11 mouse cellular contexts compared by ENCODE assay signal in the genomic region with DNA sequence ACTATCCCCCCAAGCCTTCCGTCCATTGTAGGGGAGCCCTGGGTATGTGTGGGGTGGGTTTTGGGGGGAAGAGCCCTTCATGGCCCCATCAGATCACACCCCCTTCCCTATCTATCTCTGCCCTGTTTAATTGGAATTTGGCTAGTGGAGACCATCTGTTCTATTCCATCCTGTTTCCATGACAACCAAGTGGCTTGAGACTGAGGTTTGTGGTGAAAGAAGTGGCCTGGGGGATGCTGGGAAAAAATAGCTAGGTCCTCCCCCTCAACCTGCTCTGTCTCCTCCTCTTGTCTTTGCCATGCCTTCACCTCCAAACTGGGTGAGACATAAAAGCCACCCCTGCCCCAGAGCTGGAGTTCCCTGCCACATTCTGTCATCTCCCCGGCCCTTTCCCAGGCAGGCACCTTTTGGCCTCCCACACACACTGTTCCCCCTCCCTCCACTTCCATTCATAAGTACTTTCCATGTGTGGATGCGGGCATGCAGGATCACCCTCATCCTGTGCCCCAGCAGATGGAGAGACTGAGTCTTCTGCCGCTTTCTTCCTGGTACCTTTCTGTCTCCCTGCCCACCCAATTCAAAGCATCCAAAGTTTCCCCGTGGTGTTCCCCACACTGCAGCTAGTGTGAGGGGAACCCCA. TPM values are rescaled to one million over a fixed set of nuclear protein-coding genes. Genes with fewer than 3 reads are reported as not detected.
DNase-seq lines count a peak whose midpoint lies in the region; ATAC-seq lines count a peak whose summit lies in the region.
"Had no signal": no experiment of that assay in that cellular context is flagged by ENCODE, and none has a peak within 500 bp of the region (broad histone marks: within the 10 kb centered on the region; RNA-seq: fewer than 3 reads in every experiment).

No protein-coding gene starts in this region.

- no peak for ATAC-seq in embryonic facial prominence, embryonic 12.5 days (ENCODE audit: insufficient number of reproducible peaks, insufficient read depth, low FRiP score, low TSS enrichment)

- DNase-seq in right cerebral cortex, adult 18-20 months, result peak; percentile 45
- no peak for DNase-seq in right cerebral cortex, postnatal 4 days
- DNase-seq in layer of hippocampus, adult 9-10 months (ENCODE audit: low spot score), result peak; percentile 48
- DNase-seq in splenic B cell, adult 2 months (ENCODE audit: low read depth, low spot score), result peak; percentile 34
- DNase-seq in thymus, postnatal 14 days, result no peak
- DNase-seq in thymus, postnatal 36 days, result no peak
- DNase-seq: cerebellum, adult 18-20 months had no signal

- H3K9me3 ChIP-seq in embryonic facial prominence, embryonic 12.5 days, result no peaks in the 10 kb centered on the region
- H3K9me3 ChIP-seq: stomach, embryonic 15.5 days had no signal

- 68% methylated on average over 5 of the region's 5 CpGs for WGBS in embryonic facial prominence, embryonic 12.5 days

- peaks cover 38% of the 10 kb centered on the region for H3K4me1 ChIP-seq in embryonic facial prominence, embryonic 12.5 days

- no peak overlapping the region for H3K9ac ChIP-seq in embryonic facial prominence, embryonic 12.5 days
- H3K9ac ChIP-seq: stomach, embryonic 15.5 days had no signal

- H3K4me3 ChIP-seq in embryonic facial prominence, embryonic 12.5 days, result no peak overlapping the region
- H3K4me3 ChIP-seq: myocyte; stomach, embryonic 15.5 days had no signal

- H3K27ac ChIP-seq in embryonic facial prominence, embryonic 12.5 days, result 0 out of 2 replicates have a peak overlapping the region, but pooled peaks have one; percentile 2
- H3K27ac ChIP-seq: stomach, embryonic 15.5 days had no signal

- no peaks in the 10 kb centered on the region; the same call in 1 of the 2 replicates for H3K36me3 ChIP-seq in embryonic facial prominence, embryonic 12.5 days
- no peaks in the 10 kb centered on the region for H3K36me3 ChIP-seq in splenic B cell, adult 2 months (ENCODE audit: control insufficient read depth, insufficient read depth, low read length, poor library complexity, severe bottlenecking)
- H3K36me3 ChIP-seq: stomach, embryonic 15.5 days had no signal

- no peaks in the 10 kb centered on the region for H3K27me3 ChIP-seq in embryonic facial prominence, embryonic 12.5 days
- no peaks in the 10 kb centered on the region for H3K27me3 ChIP-seq in splenic B cell, adult 2 months (ENCODE audit: control insufficient read depth, insufficient read depth, low read length, poor library complexity, severe bottlenecking)
- H3K27me3 ChIP-seq: stomach, embryonic 15.5 days had no signal

- no peak overlapping the region for H3K4me2 ChIP-seq in embryonic facial prominence, embryonic 12.5 days (replicated peaks)
- H3K4me2 ChIP-seq: liver, embryonic 11.5 days; stomach, embryonic 15.5 days had no signal

RNA-seq across cellular contexts. Expression of gene Nectin1, which starts 17.5 kb away (rescaled TPM):
- 8.3 and 9.0 TPM in 2 replicates for polyA plus RNA-seq in embryonic facial prominence, embryonic 12.5 days (2016; fragmentation: Nextera tagmentation; extraction: Ambion mirVana)

Comparison
In these comparisons a context has a peak if more than half of its experiments do, and no peak if none do; other contexts are left out.
1. DNase-seq: peak in right cerebral cortex, adult 18-20 months (single experiment), layer of hippocampus, adult 9-10 months (single experiment) and splenic B cell, adult 2 months (single experiment); none in right cerebral cortex, postnatal 4 days (single experiment), thymus, postnatal 14 days (single experiment) and thymus, postnatal 36 days (0 of 2).